Mouse (Mus musculus): ENCODE measurements at regions not wholly inside any gene's neighbourhood (a gene's known extent, or its start where the extent isn't known, plus 50 kb on each side); places are given as distances from the start of the nearest gene placed in this dataset.

GRCm38 (mm10) chr16:77406999-77407398 is 194.9 kb downstream of the Gm11146 start:
- TF ChIP-seq CTCF (IDR thresholded peaks at IDR 0.05; ENCODE audit: extremely low read depth, insufficient read length, insufficient replicate concordance, low read depth, low read length) (no peak), POLR2A (IDR thresholded peaks at IDR 0.05; ENCODE audit: low read depth, low read length) (no peak)

All from small intestine, adult 2 months (tissue).